Mouse (Mus musculus) midbrain, embryonic 12.5 days (tissue): ENCODE measurements around the gene Sbno1. TPM values are rescaled to one million over a fixed set of nuclear protein-coding genes. Genes with fewer than 3 reads are reported as not detected.
"Not testable (repeated sequence)": the region's sequence is repeated elsewhere in the genome, so short reads cannot be mapped to it uniquely, and the experiment has no call there.

ENCODE experiments used
- ATAC-seq: fragments of 200-750 bp; cut with Nextera tagmentation; 2 replicates; pipeline ENCODE4 v1.8.0; 2017; ENCODE audit warnings: low read depth, moderate TSS enrichment, moderate library complexity; ENCODE audit not compliant: low FRiP score
- H3K27ac ChIP-seq: fragments of 300-500 bp; sonication (generic); replicated peaks from 2 replicates; pipeline ENCODE4 v1.5.1; 2016; ENCODE audit warnings: mild to moderate bottlenecking
- H3K27me3 ChIP-seq: fragments of 300-500 bp; sonication (generic); 2 replicates; pipeline ENCODE4 v1.6.1; 2016; ENCODE audit warnings: mild to moderate bottlenecking
- H3K36me3 ChIP-seq: fragments of 300-500 bp; sonication (generic); 2 replicates; pipeline ENCODE4 v1.6.1; 2016
- H3K4me1 ChIP-seq: fragments of 300-500 bp; sonication (generic); 2 replicates; pipeline ENCODE4 v1.6.1; 2016
- H3K4me2 ChIP-seq: fragments of 300-500 bp; sonication (generic); replicated peaks from 2 replicates; pipeline ENCODE4 v1.6.1; 2016; ENCODE audit warnings: mild to moderate bottlenecking, moderate library complexity
- H3K4me3 ChIP-seq: fragments of 300-500 bp; sonication (generic); 2 replicates; pipeline ENCODE4 v1.5.1; 2016; ENCODE audit warnings: mild to moderate bottlenecking
- H3K9ac ChIP-seq: fragments of 300-500 bp; sonication (generic); replicated peaks from 2 replicates; pipeline ENCODE4 v1.6.1; 2016; ENCODE audit warnings: mild to moderate bottlenecking, moderate library complexity
- H3K9me3 ChIP-seq: fragments of 300-500 bp; sonication (generic); 2 replicates; pipeline ENCODE4 v1.6.1; 2016; ENCODE audit warnings: mild to moderate bottlenecking
- WGBS: fragments of 180-500 bp; shearing (Covaris S2); methylation state at CpG from one replicate; pipeline ENCODE4 v1.1.7; 2016; 5-methylcytosine and 5-hydroxymethylcytosine counted together
- polyA plus RNA-seq: library from polyadenylated mRNA; unstranded; fragments of >200 nt; fragmentation: Nextera tagmentation; extraction: Ambion mirVana; gene quantifications from 2 replicates; pipeline ENCODE4 v1.2.1, GENCODE M21; 2016

The Sbno1 gene
- polyA plus RNA-seq, 1 experiment from 2014 or later, result 110 TPM

GRCm38 (mm10) chr5:124349196-124349595 is 76.6 kb downstream of the Sbno1 start:
- Histone ChIP-seq H3K4me2 (peak overlapping the region; percentile 94), H3K36me3 (peaks cover 41% of the 10 kb centered on the region), H3K9ac (peak overlapping the region; percentile 31), H3K27ac (peak overlapping the region; percentile 99), H3K4me1 (peaks cover 33% of the 10 kb centered on the region), H3K9me3 (no peaks in the 10 kb centered on the region), H3K27me3 (no peaks in the 10 kb centered on the region), H3K4me3 (no peak overlapping the region)
- WGBS, result 94% methylated on average over 17 of the region's 17 CpGs
- ATAC-seq, result no peak

- Histone ChIP-seq H3K9ac (no peak overlapping the region; the same call in 1 of the 2 replicates), H3K4me2 (no peak overlapping the region), H3K27ac (no peak overlapping the region), H3K9me3 (no peaks in the 10 kb centered on the region), H3K4me3 (no peak overlapping the region), H3K27me3 (no peaks in the 10 kb centered on the region), H3K4me1 (peaks cover 6% of the 10 kb centered on the region; the same call in 1 of the 2 replicates), H3K36me3 (peaks cover 20% of the 10 kb centered on the region)
- ATAC-seq, result no peak
- WGBS, result 89% methylated on average over 8 of the region's 8 CpGs
Observed at GRCm38 (mm10) chr5:124342897-124343296, 82.9 kb downstream of the Sbno1 start.

- not testable (repeated sequence) for ATAC-seq, H3K4me1 ChIP-seq, H3K4me3 ChIP-seq, H3K27ac ChIP-seq, H3K4me2 ChIP-seq, H3K9ac ChIP-seq, H3K9me3 ChIP-seq, H3K27me3 ChIP-seq
- 74% methylated on average over 6 of the region's 6 CpGs for WGBS
- peaks cover 17% of the 10 kb centered on the region for H3K36me3 ChIP-seq
Observed at GRCm38 (mm10) chr5:124341753-124342339, 84.0 kb downstream of the Sbno1 start.

DNA sequence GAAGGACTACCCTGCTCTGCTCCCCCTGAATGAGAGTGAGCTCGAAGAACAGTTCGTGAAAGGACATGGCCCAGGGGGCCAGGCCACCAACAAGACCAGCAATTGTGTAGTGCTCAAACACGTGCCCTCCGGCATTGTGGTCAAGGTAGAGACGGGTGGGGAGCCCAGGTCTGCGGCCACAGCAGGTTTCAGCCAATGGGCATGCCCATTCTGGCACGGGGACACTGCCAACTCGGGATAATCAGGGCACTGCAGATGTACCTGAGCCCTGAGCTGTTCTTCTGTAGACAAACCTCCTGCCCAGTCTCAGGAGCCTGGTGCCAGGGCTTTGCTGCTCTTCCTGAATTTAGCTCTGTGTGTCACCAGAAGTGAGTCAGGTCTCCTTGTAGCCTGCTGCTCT is 87.0 kb downstream of the Sbno1 start:
- ATAC-seq, result no peak
- Histone ChIP-seq H3K4me1 (peaks cover 17% of the 10 kb centered on the region), H3K27me3 (no peaks in the 10 kb centered on the region), H3K27ac (no peak overlapping the region), H3K9ac (no peak overlapping the region), H3K36me3 (no peaks in the 10 kb centered on the region; the same call in 1 of the 2 replicates), H3K9me3 (no peaks in the 10 kb centered on the region), H3K4me3 (no peak overlapping the region), H3K4me2 (no peak overlapping the region)
- WGBS, result 94% methylated on average over 8 of the region's 8 CpGs

DNA sequence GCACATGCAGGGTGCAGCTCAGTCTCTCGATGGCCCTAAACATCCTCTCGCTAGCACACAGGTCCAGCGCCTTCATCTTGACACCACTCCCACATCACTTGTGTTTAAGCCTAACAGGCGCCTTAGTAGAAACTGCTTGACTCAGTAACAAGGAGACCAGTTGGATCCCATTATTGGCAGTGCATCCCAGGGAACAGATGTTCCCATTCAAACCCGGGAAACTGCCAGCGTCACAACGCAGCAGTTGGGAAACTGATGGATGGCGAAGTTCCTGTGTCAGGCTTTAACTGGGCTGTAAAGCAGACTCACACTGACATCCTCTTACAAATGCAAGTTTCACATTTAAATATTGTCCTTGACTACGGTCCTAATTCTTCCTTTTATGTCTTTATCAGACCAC is 87.9 kb downstream of the Sbno1 start:
- Histone ChIP-seq H3K27me3 (no peaks in the 10 kb centered on the region), H3K4me2 (no peak overlapping the region), H3K9ac (peak overlapping the region; percentile 24; the same call in 1 of the 2 replicates), H3K36me3 (no peaks in the 10 kb centered on the region; the same call in 1 of the 2 replicates), H3K4me3 (no peak overlapping the region), H3K27ac (0 out of 2 replicates have a peak overlapping the region, but pooled peaks have one; percentile 25), H3K9me3 (no peaks in the 10 kb centered on the region), H3K4me1 (peaks cover 18% of the 10 kb centered on the region)
- no peak for ATAC-seq
- 73% methylated on average over 9 of the region's 9 CpGs for WGBS

GRCm38 (mm10) chr5:124337103-124337502 is 88.7 kb downstream of the Sbno1 start:
- no peak overlapping the region for H3K4me2 ChIP-seq
- H3K27ac ChIP-seq, result no peak overlapping the region
- H3K4me1 ChIP-seq, result peaks cover 18% of the 10 kb centered on the region
- ATAC-seq, result no peak
- no peaks in the 10 kb centered on the region for H3K9me3 ChIP-seq
- WGBS, result 92% methylated on average over 9 of the region's 9 CpGs
- no peak overlapping the region for H3K4me3 ChIP-seq
- no peaks in the 10 kb centered on the region for H3K27me3 ChIP-seq
- no peak overlapping the region for H3K9ac ChIP-seq
- no peaks in the 10 kb centered on the region; the same call in 1 of the 2 replicates for H3K36me3 ChIP-seq

- H3K4me1 ChIP-seq, result peaks cover 17% of the 10 kb centered on the region
- WGBS, result 34% methylated on average over 6 of the region's 6 CpGs
- no peaks in the 10 kb centered on the region for H3K36me3 ChIP-seq
- H3K27me3 ChIP-seq, result no peaks in the 10 kb centered on the region
- H3K9ac ChIP-seq, result no peak overlapping the region
- ATAC-seq, result peak; percentile 75
- no peak overlapping the region for H3K4me3 ChIP-seq
- H3K27ac ChIP-seq, result peak overlapping the region; percentile 72
- H3K9me3 ChIP-seq, result no peaks in the 10 kb centered on the region
- H3K4me2 ChIP-seq, result no peak overlapping the region
Observed at GRCm38 (mm10) chr5:124334392-124334791, 91.4 kb downstream of the Sbno1 start.

DNA sequence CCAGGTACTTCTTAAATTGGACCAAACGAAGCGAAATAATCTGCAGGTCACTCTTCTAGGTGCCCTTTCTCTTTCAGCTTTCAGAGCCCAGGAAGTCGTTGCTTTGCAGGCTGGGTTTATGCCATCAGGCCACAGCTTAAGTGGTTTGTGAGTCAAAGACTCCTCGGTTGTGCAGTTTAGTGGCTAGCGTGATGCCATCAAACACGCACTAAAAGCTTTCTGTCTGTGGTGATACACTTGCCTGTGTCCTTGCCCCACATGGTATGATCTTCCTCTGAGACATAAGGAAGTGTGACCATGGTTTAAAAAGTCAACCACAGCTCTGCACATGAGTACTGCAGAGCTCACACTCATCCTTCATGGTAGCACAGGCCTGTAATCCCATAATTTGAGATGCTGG is 95.7 kb downstream of the Sbno1 start:
- H3K4me3 ChIP-seq, result no peak overlapping the region
- H3K27ac ChIP-seq, result no peak overlapping the region
- ATAC-seq, result no peak
- H3K9me3 ChIP-seq, result no peaks in the 10 kb centered on the region
- peaks cover 25% of the 10 kb centered on the region for H3K4me1 ChIP-seq
- peak overlapping the region; percentile 4; the same call in 1 of the 2 replicates for H3K9ac ChIP-seq
- H3K4me2 ChIP-seq, result no peak overlapping the region
- no peaks in the 10 kb centered on the region for H3K27me3 ChIP-seq
- 88% methylated on average over 6 of the region's 6 CpGs for WGBS
- no peaks in the 10 kb centered on the region for H3K36me3 ChIP-seq

GRCm38 (mm10) chr5:124327510-124328364 is 98.1 kb downstream of the Sbno1 start, which contains the start of the genes Mphosph9 and 2810006K23Rik:
TSS of gene Mphosph9 (minus strand) at chr5:124327972.
TSS of gene 2810006K23Rik (plus strand) at chr5:124328089.
- Histone ChIP-seq H3K4me1 (peaks cover 16% of the 10 kb centered on the region), H3K27ac (peak within 1 kb of the TSS; percentile 97), H3K4me3 (peak within 1 kb of the TSS; percentile 66), H3K36me3 (0 out of 2 replicates have a peak, but pooled peaks cover 11% of the 10 kb centered on the region), H3K4me2 (peak within 1 kb of the TSS; percentile 81), H3K9me3 (no peaks in the 10 kb centered on the region), H3K9ac (peak within 1 kb of the TSS; percentile 75), H3K27me3 (no peaks in the 10 kb centered on the region)
- ATAC-seq, result peak; percentile 98
- under 1% methylated on average over 72 of the region's 72 CpGs for WGBS

- 2% methylated on average over 8 of the region's 8 CpGs for WGBS
- Histone ChIP-seq H3K9ac (peak overlapping the region; percentile 75), H3K27me3 (no peaks in the 10 kb centered on the region), H3K27ac (peak overlapping the region; percentile 97), H3K36me3 (0 out of 2 replicates have a peak, but pooled peaks cover 18% of the 10 kb centered on the region), H3K4me2 (peak overlapping the region; percentile 81), H3K4me3 (peak overlapping the region; percentile 66), H3K4me1 (peaks cover 16% of the 10 kb centered on the region), H3K9me3 (no peaks in the 10 kb centered on the region)
- ATAC-seq, result no peak
Observed at GRCm38 (mm10) chr5:124326829-124327228, 99.0 kb downstream of the Sbno1 start.
